Mouse (Mus musculus) megakaryocyte, embryonic 14.5 days (primary cell): ENCODE data around the gene Thoc7.

ENCODE experiments used
- FLI1 ChIP-seq: IDR thresholded peaks from 2 replicates; pipeline ENCODE4 v1.6.1; 2012; ENCODE audit warnings: low read length, inconsistent platforms, mixed read lengths
- GATA1 ChIP-seq: IDR thresholded peaks from 3 replicates; pipeline ENCODE4 v1.6.1; 2012; ENCODE audit warnings: mixed read lengths, low read length, inconsistent platforms, borderline replicate concordance

GRCm38 (mm10) chr14:13968476-13968875, 6.8 kb upstream of the Thoc7 start:
- TF ChIP-seq GATA1 (no peak), FLI1 (no peak)
